Mouse (Mus musculus): ENCODE data around the gene Fhit.

Fhit gene

DNA sequence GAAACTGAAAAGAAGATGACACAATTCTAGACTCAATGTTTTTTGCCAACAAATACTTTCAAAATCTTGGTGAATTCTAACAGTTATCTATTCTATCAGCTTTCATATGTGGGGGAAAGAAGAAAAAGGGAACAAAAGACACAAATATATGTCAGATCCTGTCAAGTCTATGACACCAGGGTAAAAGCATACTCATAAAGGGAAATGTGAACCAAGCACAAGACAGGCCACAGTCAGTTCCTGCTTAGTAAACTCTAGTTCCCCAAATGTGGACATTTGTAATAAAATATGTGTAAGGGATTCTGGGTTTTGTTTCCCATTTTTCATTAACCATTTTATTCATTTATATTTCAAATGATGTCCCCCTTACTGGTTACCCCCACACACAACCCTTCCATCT lies 1022.5 kb downstream of the Fhit start:
- no peak for DNase-seq (ENCODE audit: low spot score in 2 of 2)

DNA sequence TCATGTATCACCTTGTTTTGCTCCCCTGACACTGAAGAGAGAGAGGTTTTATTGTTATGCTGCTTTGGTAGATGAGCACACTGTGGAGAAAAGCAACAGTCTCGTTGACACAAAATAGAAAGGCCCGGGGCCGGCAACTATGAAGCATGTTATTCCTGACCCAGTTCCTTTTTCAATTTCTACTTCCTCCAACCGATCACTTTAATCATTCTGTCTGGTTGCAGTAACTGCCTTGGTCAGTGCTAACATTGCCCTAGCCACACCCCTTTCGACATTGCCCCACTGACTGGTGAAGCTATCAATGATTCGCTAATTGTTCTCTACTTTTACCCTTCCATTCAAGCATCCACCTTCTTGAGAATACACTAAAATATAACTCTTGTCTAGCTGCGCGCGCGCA lies 1028.0 kb downstream of the Fhit start:
- DNase-seq (ENCODE audit: low spot score in 2 of 2), result no peak

DNA sequence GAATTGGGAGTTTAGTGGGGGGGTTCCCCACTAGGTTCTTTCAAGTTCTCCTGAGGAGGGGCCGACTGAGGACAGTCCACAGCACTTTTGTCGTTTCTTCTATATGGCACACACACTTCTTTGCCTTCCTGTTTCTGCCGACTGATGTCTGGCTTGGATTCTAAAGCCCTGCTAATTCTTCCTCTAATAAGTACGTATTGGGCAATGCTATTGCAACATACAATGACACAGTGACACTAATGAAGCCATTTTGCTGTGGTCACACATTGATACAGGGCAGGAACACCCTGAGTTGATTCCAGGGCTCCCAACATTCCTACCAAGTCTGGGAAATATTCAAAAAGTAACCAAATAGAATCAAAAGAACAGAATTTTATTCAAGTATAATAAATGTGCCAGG lies 1032.2 kb downstream of the Fhit start:
- DNase-seq (ENCODE audit: low spot score in 2 of 2), result no peak

DNA sequence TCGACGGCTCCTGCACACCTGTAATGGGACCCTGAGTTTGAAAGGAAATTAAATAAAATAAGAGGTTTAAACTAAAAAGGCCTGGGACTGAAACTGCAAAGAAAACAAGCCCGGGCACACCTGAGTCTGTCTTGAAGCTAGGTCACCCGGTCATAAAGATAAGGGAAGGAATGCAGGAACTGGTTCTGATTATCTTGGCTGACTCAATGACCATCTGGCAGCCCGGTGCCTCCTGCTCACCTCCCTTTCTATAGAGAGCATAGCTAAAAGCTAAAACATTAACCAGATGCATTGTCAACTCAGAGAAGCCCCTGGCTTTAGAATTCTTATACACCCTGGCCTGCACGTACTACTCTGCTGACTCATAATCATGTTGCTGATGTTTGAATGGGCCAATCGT lies 1032.7 kb downstream of the Fhit start:
- no peak for DNase-seq (ENCODE audit: low spot score in 2 of 2)

DNA sequence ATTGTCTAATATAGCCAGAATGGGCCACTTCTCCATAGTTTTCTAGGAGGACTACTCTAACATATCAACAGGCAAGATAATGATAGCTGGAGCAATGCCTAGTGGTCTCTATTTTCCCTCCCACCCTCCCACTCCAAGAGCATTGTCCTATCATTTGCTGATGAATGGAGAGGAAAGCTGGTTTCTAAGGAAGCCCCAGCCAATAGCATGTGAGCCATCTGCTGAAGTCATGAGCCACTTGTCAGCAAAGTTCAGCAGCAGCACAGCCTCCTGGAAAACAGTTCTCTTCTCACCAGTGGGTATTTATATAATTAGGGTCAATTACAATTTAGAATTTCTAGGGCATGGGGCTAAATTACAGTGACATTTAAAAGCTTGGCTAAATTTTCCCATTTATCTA lies 1035.3 kb downstream of the Fhit start:
- no peak for DNase-seq (ENCODE audit: low spot score in 2 of 2)

DNA sequence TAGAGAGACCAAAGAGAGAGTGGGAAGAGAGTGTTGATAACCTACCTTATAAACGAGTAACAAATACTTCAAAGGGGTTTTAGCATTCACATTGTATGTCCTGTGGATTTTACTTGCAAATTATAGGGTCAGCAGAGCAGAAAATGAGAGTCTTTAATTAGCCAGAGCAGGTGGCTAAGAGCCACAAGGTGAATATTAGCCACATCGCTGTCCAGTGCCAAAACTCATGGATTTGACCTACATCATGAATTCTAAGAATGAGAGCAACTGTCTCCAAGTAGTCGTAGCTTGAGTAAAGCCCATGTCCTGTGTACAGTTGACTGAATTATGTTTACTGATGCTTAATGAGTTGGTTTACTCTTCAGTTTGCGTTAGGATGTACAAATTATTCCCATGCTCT lies 1039.7 kb downstream of the Fhit start:
- no peak for DNase-seq (ENCODE audit: low spot score in 2 of 2)

DNA sequence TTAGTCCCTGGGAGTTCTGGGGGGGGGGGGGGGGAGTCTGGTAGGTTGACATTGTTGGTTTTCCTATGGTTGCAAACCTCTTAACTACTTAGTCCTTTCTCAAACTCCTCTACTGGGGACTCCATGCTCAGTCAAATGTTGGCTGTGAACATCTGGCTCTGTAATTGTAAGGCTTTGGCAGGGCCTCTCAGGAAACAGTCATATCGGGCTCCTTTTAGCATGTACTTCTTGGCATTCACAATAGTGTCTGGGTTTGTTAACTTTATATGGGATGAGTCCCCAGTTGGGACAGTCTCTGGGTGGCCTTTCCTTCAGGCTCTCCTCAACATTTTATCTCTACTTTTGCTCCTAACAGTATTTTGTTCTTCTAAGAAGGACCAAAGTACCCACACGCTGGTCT lies 1065.6 kb downstream of the Fhit start:
- no peak for DNase-seq (ENCODE audit: low spot score in 2 of 2)

DNA sequence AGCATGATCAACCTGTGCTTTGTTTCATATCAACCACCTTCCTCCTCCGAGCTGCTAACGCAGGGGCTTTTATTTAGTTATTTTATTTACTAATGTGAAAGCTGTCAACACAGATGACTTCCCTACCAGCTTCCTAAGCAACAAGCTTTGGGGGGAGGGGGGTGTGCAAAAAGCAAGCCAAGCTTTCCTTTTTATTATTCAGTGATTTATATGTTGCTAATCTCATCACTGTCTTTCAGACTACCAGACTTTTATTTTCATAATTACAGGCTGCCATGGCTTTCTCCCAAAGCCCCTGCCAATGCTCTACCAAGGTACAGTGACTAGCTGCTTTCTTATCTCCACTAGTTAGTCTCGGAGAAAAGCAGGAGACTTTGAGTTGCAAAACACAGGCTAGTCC lies 1082.8 kb downstream of the Fhit start:
- DNase-seq (ENCODE audit: low spot score in 2 of 2), result no peak

DNA sequence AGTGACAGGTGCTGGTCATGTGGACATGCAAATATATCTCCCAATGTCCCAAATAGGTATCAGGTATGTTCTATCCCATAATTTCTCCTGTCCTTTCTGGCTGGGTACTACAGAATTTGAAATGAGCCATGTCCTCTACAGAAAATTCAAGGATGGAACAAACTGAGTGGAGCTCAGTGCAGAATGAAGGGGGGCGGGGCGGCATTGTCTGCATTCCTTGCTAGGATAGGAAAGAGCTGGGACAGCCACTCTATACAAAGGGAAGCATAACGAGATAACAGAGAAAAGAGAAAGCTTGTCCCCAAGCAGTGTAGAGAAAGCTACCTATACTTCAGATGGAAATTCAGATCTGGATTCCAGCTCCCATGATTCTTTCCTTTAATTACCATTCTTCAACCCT lies 1111.9 kb downstream of the Fhit start:
- no peak for DNase-seq (ENCODE audit: low spot score in 2 of 2)

DNA sequence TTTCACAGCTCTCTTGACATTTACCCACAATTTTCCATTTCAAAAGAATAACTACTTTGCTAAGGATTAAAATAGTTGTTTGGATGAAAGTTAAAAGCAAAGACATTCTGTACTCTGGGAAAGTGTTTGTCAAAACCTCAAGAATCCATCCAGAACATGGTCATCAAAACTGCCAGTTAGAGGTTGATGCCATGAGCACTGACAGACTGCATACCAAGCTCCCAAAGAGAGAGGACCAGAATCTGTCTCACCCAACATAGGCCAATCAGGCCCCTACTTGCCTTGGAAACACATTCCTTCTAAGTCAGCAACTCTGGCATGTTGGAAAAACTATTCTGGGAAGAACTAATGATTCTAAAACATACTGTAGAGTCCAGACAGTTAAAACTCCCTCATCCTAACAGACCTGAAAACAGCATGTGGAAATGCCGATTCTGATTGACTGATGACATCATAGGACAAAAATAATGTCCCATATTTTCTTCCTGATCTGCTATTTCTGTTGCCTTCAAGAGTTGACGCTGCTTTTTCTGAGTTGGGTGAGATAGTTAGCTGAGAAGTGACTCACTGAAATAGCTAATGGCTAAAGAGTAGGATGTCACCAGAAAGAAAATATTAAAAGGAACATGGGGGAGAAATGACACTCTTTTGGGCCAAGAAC lies 1114.6 kb downstream of the Fhit start:
- no peak for DNase-seq (ENCODE audit: low spot score in 2 of 2)

DNA sequence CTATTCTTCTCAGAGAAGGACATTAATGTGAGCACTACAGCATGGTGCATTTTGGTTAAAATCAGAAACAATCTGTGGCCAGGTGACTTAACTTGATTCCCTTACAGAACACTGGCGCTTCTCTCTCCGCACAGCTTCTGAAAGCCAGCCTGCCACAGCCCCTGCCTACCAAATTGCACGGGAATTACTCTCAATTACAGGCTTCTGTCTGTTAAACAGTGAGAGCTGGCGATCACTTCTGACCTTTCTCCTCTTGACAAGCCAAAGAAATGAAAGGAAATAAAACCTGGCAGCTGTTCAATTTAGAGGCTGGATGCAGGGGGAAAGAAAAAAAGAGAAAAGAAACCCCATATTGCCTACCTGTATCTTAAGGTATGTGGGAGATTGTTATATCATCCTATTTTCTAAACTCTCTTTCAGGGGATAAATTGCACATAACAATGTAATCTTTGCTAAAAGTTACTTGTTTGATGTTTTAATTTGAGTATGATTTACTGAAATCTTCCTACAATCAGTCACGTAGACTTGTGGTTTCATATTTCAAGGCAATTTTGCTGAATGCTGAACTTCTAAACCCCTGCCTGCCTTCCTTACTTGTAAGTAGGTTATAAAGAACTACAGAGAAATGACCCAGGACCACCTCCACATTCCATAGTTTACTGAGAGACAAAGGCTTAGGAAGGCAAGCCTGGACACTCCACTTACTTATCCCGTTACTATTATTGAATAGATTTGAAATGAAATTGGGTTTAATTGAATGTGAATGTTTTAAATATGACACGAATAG lies 1115.3 kb downstream of the Fhit start:
- no peak for DNase-seq (ENCODE audit: low spot score in 2 of 2)

DNA sequence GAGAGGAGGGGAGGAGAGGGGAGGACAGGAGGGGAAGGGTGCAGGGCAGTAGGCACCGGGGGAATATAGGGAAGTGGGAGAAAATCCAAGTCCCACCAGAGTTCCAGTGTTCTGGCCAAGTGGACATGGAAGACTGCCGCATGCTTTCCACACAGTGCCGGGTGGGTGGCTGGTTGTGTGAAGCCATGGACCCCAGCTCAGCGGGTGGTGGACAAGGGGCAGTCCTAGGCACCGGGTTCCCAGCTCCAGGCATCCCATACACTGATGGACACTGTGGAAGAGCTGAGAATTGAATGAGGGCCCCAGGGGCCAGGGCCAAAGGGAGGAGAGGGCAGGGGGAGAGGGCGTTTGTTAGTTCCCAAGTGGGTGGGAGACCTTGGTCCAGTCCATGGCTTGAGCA lies 1123.8 kb downstream of the Fhit start:
- DNase-seq (ENCODE audit: low spot score in 2 of 2), result no peak

DNA sequence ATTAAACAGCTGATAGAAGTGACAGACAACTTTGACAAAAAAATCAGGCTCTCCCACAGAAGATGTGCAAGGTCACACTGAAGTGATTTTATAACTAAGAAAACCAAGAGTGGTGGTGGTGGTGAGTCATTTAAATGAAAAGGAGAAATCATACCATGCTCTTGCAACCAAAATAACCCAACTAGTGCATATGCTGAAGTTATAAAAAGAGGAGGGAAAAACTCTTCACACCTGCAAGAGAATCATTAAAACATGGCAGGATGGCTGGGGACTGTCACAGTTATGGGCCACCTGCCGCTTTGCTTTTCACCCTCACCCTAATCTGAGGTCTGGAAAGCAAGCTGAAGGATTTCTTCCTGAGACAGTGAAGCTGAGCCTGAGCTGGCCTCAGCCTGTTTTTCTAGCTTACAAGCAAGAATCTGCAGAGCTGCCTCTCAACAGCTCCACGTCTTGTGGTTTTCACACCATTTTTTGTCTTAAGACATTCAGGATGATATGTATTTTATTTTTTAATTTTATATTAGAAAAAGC lies 1125.1 kb downstream of the Fhit start:
- DNase-seq (ENCODE audit: low spot score in 2 of 2), result no peak

DNA sequence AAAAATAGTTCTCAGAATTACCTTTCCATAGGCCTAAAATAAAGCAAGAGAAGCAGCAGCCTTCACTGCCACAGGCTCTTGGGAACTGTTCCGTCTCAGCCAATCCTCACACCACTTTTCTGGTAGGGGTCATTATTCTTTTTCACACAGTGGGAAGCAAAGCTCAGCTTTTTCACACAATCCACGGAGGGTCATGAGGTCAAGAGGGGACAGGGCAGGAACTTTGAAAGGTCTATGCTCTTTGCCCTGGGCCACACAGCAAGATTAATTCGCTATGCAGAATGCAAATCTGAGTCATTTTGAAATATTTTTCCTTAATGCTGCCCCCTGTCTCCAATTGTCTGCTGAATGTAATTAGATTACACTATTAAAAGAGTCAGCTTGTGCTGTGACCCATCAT lies 1126.2 kb downstream of the Fhit start:
- DNase-seq (ENCODE audit: low spot score in 2 of 2), result no peak

DNA sequence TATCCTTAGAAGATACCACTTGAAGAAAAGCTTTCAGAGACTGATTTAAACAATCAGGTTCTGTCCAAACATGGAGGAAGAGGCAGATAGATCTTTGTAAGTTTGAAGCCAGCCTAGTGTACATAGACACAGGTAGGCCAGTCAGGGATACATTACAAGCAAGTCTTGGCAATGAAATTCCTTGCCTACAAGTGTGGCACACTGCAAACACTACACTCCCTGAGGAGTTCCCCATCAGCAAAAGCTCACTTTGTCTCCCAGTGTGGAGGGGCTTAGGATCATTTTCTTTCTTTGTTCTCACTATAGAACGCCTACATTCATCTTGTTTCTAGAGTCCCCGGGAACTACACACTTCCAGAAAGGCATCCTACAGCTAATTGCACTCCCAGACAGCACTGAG lies 1126.6 kb downstream of the Fhit start:
- DNase-seq (ENCODE audit: low spot score in 2 of 2), result no peak

DNA sequence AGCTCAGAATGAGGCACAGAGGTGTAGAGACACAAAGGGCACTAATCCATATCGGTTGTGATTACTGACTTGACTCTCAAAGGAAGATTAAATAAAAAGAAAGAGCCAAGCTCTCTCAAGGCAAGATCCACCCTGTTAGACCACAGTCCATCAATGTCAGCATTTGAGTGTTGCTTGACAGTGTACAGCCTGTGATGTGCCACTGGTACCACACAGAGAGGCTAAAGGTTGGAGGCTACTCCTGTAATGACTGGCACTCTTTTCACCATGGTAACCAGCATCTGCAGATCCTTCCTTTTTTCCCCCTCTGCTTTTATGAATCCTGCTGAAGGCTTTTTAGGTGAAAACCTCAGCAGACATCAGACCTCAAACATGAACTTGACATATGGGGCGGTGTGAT lies 1138.5 kb downstream of the Fhit start:
- no peak for DNase-seq (ENCODE audit: low spot score in 2 of 2)

DNA sequence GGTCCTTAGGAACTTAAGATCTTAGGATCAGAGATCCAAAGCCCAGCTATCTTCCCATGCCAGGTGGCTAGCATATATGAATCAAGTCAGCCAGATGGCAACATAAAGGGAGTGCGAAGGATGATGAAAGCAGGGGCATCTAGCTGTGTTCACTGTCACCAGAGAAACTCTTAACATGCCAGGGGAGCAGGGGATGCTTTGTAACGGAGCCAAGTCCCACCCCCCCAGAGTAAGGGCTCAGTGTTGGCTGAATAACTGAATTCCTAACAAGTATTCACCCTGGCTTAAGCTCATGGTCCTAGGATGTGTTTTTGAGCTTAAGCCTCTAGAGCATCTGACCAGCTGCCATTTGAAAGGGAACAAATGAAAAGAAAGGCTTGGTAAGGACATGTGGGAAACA lies 1139.5 kb downstream of the Fhit start:
- DNase-seq (ENCODE audit: low spot score in 2 of 2), result no peak

DNA sequence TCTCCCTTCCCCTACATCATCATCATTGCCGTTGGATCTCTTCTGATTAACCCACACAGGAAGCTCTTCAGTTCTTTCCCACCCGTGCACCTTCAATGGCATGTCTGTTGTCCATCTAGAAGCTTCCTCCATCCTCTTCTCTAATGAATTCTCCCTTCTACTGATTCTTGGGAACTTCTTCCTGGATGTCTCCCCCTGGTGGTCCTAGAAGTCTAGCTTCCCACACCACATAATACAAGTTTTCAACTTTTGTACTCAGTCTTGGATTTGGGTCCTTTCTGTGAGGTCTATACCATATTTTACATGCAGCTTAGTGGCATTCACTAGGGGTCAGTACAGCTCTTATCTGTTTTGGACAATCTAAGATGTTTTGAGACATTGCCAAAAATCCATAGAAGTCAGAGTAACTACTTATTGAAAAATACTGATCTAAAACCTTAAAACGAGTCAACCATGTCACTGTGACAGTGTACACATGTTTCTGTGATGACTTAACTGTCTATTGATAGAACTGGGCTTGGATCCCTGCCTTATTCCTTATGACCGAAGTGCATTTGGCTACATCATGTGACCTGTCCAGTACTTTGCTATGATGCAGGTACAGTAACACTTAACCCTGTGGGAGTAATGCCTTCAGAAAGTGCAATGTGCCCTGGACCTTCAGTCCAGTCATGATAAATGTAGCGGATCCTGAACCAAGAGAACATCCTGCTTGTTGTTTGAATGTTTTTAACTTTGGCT lies 1141.3 kb downstream of the Fhit start:
- no peak for DNase-seq (ENCODE audit: low spot score in 2 of 2)

DNA sequence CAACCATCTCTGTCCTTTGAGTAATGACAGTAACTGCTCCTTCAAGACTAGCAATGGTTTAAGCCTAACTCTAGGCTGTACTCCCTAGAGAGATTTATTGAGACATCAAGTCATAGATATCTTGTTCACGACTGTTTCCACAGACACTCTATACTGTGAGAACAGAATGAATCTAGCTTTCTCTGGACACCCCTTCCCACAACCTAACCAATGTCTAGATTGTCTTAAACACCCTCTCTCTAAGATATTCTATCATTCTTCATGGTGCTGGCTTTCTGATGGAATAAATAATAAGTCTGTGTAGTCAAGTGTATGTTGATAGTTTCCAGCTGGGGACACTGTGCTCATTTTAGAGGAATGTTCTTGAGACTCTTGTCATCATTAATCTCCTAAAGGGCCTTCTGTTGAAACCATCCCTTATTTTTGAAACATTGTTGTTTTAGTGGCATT lies 1148.0 kb downstream of the Fhit start:
- DNase-seq (ENCODE audit: low spot score in 2 of 2), result no peak

DNA sequence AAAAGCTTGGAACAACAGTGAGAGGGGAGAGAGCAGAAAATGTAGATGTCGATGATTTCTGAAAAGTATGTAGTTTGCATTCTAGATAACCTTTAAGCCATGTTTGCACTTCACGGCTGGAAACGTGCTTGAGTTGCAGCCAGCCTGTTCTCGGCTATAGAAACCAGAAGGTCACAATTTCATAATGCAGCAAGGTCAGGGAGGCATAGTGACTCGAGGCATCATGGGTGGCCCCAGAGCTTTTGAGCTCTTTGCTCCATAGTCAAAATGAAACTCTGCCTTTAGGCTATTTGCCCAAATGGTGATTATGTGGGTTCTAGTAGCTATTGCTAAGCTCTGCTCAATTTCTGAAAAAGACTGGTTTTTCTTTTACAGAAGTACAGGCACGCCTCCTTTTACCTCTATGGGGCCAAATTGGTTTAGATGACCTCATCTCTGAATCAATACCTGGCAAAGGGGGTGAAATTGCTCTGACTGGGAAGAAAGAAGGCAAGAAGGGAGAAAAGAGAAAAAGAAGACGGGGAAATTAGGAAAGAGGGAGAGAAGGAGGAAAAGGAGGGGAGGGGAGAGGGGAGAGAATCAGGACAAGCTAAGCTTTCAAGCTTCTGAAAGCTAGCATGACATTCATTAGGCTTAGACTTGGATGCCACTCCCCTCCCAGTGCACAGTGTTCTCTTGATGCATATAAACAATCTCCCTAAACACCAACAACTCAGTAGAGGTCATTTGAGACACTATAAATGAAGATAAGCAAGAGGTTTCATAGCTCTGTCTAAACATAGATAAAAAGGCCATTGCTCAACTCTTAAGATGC lies 1148.6 kb downstream of the Fhit start:
- no peak for DNase-seq (ENCODE audit: low spot score in 2 of 2)

DNA sequence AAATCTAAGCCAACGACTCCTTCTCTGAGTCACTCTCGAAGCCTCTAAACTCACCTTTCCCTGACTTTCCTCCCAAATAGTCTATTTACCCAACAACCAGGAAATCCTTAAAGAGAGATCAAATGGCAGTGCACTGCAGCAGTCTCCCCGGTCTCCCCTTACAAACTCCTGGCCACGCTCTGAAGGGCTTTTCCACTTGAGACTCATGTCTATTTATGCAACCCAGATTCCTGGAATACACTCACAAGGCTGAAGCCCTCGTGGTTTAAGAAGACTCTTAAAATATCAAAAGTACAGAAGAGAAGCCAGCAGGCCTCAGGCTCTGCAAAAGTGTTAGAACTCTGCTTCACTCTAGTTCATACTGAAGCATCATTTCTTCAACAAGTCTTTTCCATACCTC lies 1155.6 kb downstream of the Fhit start:
- no peak for DNase-seq (ENCODE audit: low spot score in 2 of 2)

DNA sequence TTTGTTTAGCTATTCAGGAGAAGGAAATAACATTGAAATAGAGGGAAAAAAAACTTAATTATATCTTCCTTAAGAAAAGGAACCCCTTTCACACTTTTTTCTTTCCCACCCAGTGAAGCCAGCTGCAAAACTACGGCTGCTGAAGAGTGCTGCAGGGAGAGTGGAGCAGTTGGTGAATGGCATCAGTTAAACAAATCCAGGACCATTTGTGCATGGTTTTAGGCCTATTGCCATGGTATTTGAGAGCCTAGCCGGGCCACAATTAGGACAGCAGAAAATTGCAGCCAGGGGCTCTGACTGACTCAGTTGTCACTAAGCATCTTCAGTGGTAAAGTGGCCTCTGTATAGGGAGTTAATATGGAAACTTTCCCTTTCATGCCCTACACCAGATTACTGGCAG lies 1158.0 kb downstream of the Fhit start:
- DNase-seq (ENCODE audit: low spot score in 2 of 2), result no peak

Data from frontal cortex, postnatal 14 days (tissue).